Mouse (Mus musculus) gastrocnemius, adult 8-10 months (tissue): ENCODE measurements around the gene Rubcnl. TPM values are rescaled to one million over a fixed set of nuclear protein-coding genes. Genes with fewer than 3 reads are reported as not detected.

Experiments
- DNase-seq, 2 experiments: peaks; one replicate each; pipeline ENCODE4 v3.0.0; 2022; ENCODE audit warnings: low spot score in 2 of 2
- total RNA-seq, 4 experiments: library from RNA; stranded (reverse); gene quantifications; 2 replicates each; pipeline ENCODE4 v1.2.4; 2022

The Rubcnl gene
- total RNA-seq, 4 experiments from 2014 or later, result 0.11 to 0.13 TPM; not detected in 2

DNA sequence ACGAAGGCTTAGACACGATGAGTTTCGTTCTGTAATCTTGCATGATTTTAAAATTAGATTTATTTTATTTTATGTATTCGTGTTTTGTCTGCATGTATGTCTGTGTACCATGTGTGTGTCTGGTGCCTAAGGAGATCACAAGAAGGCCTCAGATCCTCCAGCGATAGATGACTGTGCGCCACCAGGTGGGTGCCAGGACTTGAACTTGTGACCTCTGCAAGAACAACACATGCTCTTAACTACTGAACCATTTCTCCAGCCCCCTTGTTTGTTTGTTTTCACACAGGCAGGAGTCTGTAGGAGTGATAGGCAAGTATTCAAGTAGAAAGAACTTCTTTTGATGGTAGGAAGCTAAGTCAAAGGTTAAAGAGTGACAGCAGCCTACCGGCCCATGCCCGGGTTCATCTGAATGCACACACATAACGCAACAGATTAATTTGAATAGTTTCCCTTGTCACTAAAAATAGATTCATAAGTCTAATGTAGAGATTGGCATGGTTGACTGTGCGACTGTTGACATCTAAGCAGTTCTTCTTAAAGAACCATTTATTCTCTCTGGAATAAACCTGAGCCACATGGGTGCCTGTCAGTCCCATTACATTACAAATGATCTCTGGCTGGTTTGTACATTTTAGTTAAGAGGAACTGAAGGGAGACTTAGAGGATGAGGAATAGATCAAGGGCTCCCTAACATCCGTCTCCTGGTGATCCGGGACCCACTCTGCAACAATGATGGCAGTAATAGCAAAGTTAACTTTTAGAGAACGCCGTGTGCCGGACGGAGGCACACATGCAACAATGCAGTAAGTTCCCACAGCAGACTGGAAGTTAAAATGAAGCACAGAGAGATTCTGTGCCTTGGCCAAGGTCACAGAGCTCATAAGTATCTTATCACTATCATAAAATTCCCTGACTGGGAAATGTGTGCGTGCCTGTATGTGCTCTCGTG lies 2.3 kb downstream of the Rubcnl start:
- no peak for DNase-seq

GRCm38 (mm10) chr14:75018829-75019228 lies 3.0 kb downstream of the Rubcnl start:
- no peak for DNase-seq

- DNase-seq, result no peak
Observed at GRCm38 (mm10) chr14:75020581-75021253, 4.9 kb downstream of the Rubcnl start.

DNA sequence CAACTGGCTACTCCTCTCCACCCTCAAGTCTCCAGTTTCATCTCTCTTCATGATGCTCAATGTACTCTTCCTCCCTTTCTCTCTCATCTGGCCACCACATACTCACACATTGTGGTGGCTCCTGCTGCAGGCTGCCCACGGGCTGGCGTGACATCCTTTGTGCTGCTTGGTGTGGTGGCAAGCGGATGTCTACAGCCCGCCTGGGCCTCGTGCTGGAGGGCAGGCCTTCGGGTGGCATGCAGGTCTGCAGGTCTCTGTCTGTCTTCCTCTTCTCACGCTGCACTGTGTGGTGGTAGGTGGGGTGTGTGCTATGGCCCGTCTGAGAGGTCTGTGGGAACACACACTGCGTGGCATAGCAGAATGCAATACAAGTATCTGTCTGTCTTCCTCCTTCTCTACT lies 6.7 kb downstream of the Rubcnl start:
- DNase-seq, result no peak

DNA sequence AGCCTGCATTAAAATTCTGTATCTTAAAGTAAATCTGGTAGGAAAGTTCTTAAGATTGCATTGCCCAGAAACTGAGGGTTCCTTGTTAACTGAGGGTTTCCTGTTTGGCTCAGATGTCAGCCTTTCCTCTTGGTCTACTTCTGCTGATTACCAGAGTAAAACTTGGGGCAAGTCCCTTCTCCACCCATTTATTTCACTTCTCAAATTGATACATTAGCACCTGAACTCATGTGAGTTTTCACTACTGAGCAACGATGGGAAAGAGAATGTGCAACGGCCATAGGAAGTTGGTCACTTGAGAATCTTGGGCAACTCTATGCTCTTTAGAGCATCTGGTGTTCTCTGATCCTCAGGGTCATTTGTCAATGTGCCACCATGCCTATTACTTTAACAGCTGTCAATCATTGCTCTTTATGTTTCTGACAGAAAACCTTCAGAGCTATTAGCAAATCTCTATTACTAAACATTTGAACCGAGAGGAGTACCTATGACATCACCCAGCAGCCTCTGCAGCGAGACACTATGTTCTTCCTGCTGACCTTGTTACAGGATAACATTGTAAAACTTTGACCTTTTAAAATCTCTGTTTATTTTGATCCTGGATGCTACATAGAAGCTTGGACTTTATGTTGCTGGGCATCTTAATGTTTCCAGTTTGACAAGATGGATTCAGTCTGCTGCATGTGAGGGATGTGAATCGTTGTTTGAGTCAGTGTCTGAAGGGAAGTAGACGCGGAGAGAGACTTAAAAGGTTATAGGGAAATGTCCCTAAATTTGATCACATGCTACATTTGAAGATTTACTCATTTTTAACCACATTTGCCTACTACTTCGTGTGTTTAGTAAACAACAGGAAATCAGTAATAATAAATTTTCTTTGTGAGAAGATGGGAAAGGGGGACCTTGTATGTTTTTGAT lies 9.2 kb downstream of the Rubcnl start:
- no peak for DNase-seq

- DNase-seq, result no peak
Observed at GRCm38 (mm10) chr14:75030764-75031163, 14.9 kb downstream of the Rubcnl start.

GRCm38 (mm10) chr14:75031999-75032575 lies 16.3 kb downstream of the Rubcnl start:
- no peak for DNase-seq

DNA sequence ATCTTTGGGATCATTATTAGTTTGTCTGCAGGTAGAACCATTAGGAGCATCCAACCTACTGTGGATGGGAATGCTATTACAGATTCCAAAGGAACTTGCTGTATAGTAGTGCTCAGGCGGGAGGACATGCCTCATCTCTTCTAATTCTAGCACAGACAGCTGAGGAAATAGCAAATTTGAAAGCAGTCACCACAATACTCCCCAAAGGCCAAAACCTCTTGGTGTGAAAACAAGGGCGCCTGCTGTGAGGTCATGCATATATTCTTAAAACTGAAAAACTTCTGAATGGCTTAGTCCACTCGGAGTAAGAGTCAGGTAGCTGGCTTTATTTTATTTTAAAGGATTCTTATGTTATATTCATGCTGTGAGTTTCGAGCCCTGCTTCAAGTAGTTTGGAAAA lies 16.9 kb downstream of the Rubcnl start:
- no peak for DNase-seq

- DNase-seq, result no peak
Observed at GRCm38 (mm10) chr14:75034240-75034639, 18.4 kb downstream of the Rubcnl start.

DNA sequence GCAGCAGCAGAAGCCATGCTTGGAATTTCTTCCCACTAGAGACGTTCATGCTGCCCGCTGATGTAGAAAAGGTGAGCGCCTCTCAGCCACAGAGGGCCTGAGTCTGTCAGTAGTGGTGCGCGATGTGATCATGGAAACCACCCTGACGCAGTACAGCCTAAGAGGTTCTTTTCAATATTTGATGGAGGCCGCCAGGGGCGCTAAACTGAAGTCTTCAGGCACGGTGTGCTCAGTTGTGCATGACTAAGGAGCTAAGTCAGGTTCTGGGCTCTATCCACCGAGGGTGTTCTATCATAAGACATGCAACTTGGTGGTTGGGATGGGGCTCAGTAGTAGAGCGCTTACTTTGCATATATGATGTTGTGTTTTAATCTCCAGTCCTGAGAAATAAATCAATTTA lies 19.6 kb downstream of the Rubcnl start:
- DNase-seq, result no peak

GRCm38 (mm10) chr14:75045184-75045583 lies 29.4 kb downstream of the Rubcnl start:
- no peak for DNase-seq

- DNase-seq, result no peak
Observed at GRCm38 (mm10) chr14:75052451-75052850, 36.6 kb downstream of the Rubcnl start.

GRCm38 (mm10) chr14:75054455-75055343 lies 38.9 kb downstream of the Rubcnl start:
- no peak for DNase-seq

GRCm38 (mm10) chr14:75056861-75057431 lies 41.1 kb downstream of the Rubcnl start:
- DNase-seq, result no peak

GRCm38 (mm10) chr14:75060562-75060961 lies 44.7 kb downstream of the Rubcnl start:
- DNase-seq, result no peak

- no peak for DNase-seq
Observed at GRCm38 (mm10) chr14:75063936-75064335, 48.1 kb downstream of the Rubcnl start.

GRCm38 (mm10) chr14:75064520-75064919 lies 48.7 kb downstream of the Rubcnl start:
- no peak for DNase-seq

GRCm38 (mm10) chr14:75065211-75065610 lies 49.4 kb downstream of the Rubcnl start:
- DNase-seq, result no peak

DNA sequence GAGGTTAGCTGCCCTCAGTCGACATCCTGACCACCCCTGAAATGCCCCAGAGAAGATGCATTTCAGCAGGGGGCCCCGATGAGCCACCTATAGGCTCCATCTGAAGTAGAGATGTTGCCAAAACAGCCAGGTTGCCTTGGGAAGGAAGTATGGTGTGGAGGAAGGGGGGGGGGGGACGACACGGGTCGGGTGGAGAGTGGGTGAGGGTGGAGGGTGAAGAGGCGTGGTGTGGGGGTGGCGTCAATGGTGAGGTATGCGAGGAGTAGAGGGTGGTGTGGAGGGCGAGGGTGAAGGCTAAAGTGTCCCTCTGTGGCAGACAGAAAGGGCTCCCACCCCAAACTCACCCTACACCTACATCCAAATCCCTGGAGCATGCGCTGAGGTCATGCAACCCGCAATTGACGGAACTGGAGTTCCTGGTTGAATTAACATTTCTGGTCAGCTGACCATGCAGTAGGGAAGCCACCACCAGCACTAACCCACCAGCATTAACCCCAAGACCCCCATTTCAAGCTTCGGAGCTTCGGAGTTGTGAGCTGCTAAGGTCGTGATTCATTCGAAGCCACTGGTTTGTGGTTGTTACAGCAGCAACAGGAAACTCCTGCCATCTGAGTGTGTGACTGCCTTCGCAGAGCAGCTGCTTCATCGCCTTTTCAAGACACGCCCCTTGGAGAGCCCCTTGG lies 52.7 kb downstream of the Rubcnl start:
- no peak for DNase-seq
